Mouse (Mus musculus) thymus, postnatal 4 days (tissue): Measurements from ENCODE around the gene Ttc22.
A peak's percentile ranks its signal among the peaks of the same experiment; 100 is the strongest.

Experiments
- DNase-seq: peaks from one replicate; pipeline ENCODE4 v3.0.0; 2021

Ttc22 gene

DNA sequence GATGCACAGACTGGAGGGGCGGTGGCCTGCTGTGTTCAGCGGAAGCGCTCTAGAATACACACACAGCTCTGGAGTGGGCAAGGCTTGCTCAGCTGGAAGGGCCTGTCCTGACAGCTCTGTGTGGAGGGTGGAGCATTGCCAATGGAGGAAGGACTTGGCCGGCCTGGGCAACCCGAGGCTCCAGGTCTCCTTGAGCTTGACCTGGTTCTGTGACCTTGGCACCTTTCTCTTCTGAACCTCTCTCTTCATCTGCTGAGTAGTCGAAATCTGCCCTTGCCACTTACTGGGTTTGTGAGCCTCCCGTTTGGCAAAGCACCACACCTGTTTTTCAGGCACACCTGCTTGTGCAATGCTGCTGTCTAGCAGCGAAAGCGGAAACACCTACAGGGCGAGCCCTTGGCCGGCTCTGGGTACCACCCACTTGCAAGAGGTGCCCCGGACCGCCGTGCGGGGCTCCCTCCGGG, at the start of gene Ttc22:
TSS of gene Ttc22 (plus strand) at position 403 of the 464 bp plus-strand sequence.
- DNase-seq, result no peak

- DNase-seq, result no peak
These were observed 47.2 kb upstream of the Ttc22 start for GRCm38 (mm10) chr4:106575022-106575421.

GRCm38 (mm10) chr4:106577511-106577910, 44.7 kb upstream of the Ttc22 start:
- no peak for DNase-seq

DNA sequence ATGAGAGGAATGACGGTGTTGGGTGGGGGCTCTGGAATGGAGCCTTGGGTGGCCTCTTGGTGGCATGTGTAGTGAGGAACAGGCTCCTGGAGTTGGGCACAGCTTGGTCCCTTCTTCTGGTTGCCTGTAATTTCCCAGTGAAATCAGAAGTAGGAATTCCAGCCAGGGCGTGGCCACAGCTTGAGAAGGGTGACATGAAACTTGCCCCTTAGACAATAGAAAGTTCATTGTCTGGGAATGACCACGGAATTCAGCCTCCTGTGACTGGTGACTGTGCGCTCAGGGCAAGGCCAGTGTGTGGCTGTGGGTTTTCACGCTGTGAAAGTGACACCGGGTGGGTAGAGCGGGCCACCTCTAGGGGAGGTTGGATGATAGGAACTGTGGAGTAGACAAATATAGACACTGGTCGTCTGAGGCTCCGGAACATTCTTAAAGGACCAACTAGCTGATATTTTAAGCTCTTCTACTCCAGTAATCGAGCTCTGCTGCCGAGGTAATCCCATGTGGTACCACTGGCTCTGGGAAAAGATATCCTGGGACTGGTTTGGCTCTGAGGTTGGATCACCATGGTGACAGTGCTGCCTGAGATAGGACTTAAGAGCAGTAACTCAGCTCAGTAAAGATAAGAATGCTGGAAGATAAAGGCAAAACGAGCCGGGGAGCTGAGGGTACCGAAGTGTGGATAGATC, 40.9 kb upstream of the Ttc22 start:
- DNase-seq, result no peak

- no peak for DNase-seq
These were observed 40.4 kb upstream of the Ttc22 start for GRCm38 (mm10) chr4:106581865-106582204.

DNA sequence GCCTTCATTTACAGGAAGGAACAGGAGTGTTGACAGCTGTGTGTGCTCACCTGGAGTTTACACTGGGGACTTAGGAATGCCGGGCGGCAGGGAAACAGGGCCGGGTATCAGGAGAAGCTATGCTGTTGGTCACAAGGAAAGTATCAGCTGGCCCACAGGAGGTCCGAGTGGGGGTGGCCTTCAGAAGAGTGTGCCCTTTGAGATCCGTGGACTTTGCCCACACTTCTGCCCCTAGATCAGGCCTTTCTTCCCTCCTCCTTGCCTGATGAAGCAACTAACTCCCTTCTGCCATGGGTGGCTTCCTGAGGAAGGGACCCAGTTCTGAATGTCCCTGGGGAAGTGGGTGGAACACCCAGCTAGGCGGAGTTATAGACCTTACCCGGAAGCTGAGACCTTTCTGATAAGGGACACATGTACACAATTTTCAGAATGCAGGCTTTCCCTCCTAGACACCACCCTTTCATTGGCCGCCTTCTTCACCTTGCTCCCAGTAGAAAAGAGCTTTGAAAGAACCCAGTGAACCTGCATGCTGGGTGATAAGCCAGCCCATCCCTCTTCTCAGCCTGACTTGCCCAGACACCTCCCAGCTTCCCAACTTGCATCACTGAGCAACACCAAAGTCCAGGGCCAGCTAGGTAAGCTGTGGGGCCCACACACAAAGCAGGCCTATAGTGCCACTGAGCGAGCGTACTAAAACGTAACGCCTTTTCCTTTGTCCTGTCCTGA, 39.6 kb upstream of the Ttc22 start:
- no peak for DNase-seq

DNA sequence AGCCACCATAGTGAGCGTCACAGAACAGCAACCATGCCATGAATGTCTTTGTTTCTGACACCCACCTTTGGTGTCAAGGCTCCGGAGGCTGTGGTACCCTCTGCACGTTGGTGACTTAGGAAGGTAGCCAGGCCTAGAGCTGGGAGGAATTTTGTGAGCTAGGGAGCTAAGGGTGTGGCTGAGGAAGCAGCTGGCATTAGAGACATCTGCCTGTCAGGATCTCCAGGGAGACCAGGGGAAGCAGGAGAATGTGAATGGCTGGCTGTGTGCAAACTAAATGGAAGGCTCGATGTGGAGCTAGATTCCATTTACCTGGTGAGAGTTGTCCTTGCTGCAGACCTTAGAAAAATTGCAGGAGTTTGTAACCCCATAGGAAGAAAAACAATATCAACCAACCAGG, 37.6 kb upstream of the Ttc22 start:
- no peak for DNase-seq

DNA sequence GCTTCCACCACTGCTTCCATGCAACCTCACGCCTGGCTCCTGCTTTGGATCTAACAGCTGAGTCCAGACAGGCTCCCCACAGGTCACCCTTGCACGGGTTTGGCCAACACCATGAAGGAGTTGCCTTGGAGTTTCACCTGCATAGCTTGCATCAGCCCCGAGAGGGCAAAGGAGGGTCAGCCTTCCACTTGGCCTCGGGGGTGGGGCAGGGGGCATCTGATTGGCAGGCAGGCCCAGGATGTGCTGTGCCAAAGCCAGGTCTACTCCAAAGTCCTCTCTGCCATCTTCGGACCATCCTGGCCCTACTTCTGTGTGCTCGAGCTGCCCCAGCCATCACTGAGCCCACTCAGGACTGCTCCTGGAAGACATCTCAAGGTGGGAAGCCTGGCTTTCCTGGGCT, 35.2 kb upstream of the Ttc22 start:
- DNase-seq, result no peak

GRCm38 (mm10) chr4:106590142-106590541, 32.1 kb upstream of the Ttc22 start:
- DNase-seq, result no peak

GRCm38 (mm10) chr4:106590871-106591270, 31.4 kb upstream of the Ttc22 start:
- no peak for DNase-seq

- DNase-seq, result peak; percentile 51
These were observed 28.6 kb upstream of the Ttc22 start for GRCm38 (mm10) chr4:106593636-106594035.

- peak; percentile 42 for DNase-seq
These were observed 26.0 kb upstream of the Ttc22 start for GRCm38 (mm10) chr4:106596200-106596599.

- DNase-seq, result no peak
These were observed 25.2 kb upstream of the Ttc22 start for GRCm38 (mm10) chr4:106597055-106597454.

DNA sequence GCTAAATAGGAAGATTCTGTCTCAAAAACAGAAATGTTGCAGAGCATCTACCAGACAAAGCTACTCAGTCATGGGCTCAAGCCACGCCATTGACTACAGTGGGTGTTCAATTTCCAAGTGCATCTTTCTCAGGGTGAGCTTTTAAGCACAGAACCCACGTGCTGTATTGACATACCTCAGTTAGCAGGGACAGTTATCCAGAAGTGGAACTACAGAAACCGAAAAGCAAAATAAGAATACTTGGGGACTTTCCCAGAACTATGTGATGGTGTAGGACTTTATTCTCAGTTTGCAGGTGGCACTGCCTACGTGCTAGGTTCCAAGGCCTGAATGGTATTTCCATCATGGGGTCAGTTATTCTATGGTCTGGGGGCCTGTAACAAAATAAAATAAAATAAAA, 24.5 kb upstream of the Ttc22 start:
- no peak for DNase-seq

DNA sequence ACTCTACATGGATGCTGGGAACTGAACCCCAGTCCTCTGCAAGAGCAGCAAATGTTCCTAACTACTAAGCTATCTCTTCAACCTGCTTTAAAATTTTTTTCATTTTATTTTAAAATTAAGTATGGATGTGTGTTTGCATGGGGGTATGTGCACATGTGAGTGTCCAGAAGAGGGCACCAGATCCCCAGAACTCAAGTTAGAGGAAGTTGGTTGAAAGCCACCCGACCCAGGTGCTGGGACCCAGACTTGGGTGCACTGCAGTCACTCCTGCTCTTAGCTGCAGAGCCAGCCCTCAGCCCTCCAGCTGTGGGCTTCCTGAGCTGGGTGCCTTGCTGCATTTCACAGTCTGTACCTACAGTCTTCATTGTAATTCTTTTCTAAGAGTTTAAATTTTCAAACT, 22.8 kb upstream of the Ttc22 start:
- DNase-seq, result peak; percentile 39

DNA sequence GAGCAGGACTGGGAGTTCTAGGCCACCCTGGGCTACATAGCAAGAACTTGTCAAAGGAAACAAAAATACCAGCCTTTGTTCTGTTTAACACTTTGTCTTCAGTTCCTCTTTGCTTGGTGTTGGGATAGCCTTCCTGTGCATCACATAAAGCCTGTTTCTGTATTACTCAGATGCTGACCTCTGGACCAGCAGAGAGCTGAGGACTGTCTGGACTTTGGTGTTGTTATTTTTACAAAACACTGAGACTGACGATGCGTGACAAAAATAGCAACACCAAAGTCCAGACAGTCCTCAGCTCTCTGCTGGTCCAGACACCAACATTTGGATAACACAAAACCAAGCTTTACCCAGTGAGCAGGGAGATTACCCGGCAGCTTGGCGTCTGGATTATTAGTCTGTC, 21.5 kb upstream of the Ttc22 start:
- DNase-seq, result no peak

DNA sequence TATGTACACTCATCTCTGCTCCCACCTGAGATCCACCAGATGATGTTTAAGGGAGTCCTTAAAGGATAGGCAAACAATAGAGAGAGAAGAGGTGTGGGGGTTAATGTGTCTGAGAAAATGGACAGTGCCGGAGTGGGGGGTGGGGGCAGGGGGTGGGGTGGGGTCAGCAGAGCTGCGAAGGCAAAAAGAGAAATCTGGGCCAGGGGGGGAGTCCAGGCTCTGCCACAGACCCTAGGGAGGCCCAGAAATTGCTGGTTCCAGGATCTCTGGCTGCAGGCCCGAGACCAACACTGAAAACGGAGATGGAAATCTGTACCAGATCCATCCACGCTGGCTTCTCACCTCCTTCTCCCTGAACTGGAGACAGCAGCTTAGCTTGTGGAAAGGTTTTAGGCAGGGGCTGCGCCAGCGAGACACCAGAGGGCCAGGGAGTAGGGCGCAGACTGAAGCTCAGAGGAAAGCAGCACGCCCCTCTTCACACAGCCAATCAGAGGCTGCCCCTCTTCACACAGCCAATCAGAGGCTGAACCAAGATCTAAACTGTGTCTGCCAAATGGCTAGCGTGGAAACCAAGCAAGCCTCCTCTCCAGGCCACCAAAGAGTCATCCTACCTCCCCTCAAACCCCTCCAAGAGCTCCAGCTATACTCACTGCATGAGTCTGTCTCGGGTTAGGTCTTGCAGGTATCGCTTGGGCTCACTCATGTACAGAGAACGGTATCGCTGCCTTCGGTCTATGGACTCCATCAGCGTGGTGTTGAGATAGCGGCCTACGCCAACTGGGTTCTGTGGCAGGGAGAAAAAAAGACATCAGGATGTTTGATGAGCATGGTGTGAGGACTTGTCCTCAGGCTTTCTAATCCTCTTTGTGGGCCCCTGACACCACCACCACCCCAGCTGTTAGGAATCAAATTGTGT, 15.3 kb upstream of the Ttc22 start:
- DNase-seq, result no peak

- no peak for DNase-seq
These were observed 14.3 kb upstream of the Ttc22 start for GRCm38 (mm10) chr4:106607905-106608304.

DNA sequence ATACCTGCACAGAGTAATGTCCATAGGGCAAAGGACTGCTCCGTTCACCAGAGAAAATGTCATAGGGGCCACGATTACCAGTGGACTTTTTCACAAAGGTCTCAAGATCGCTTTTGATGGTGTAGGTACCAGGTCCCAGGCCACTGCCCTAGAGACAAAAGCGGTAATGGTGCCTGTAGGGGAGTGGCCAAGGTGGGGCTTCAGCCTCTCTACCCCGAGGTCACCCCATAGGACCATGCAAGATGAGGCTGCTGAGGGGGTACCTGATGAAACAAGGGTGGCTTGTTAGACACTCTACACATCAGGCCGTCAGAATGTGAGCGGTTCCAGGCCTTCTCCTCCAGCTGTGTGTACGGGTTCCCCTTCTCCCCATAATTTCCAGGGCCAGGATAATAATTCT, 9.1 kb upstream of the Ttc22 start:
- no peak for DNase-seq

DNA sequence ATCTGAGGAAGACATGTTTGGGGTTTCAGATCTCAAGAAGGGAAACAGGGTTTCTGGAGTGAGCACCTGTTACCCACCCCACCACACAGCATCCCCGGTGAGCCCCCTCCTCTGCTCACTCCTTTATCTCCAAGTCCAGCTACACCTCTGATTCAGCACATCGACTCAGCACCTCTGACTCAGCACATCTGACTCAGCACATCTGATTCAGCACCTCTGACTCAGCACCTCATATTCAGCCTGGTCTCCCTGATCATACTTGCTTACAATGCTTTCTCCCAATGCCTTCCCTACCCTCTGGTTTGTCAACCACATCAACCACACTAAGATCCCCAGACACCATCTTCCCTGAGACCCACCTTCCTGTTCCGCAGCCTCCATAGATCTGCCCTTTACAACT, 8.7 kb upstream of the Ttc22 start:
- DNase-seq, result peak; percentile 65

DNA sequence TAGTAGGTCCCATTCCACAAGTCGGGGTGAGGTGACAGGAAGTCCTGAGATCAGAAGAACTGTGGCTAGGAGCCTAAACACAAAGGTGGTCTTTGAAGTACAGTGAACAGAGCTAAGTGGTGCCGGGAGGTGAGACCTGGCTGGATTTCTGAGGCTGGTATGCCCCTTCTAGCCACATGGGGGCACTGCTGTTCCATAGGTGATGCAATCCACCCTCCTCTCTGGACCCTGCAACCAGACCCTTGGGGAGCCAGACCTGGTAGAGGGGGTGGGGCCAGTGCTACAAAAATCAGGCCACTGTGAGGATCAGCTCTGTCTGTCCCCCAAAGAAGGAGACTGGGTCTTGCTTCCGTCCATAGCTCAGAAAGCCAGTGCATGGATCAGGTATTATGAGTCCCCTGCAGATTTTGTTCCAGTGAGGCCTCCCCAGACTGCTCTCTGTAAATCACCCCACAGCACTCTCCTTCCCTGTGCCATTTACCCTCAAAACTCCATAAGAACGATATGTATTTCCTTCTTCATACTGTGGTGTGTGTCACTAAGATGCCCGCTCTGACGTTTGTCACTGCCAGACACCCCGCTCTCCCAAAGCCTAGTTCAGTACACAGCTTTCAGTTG, 7.9 kb upstream of the Ttc22 start:
- peak; percentile 87 for DNase-seq

GRCm38 (mm10) chr4:106614881-106615280, 7.4 kb upstream of the Ttc22 start:
- DNase-seq, result peak; percentile 55

DNA sequence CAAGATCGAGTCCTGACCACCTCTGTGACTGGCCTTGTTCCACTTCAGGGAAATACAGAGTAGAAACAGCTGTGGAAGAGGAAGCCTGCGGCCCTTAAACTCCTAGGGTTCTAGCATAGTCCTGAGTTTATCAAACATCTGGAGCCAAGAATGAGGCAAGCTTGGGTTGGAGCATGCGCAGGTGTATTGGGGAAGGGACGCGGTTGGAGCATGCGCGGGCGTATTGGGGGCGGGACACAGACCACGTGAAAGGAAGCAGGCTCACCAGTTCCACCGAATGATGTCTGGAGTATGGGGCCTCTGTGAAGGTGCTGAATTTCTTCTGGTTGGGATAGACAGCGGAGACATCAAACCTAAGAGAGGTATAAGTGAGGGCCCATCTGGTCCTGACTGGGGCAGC, 6.6 kb upstream of the Ttc22 start:
- peak; percentile 65 for DNase-seq
